Mouse (Mus musculus): Measurements from ENCODE around the gene Maneal.

The Maneal gene

GRCm38 (mm10) chr4:124861283-124862188 is at the start of gene Maneal:
Maneal (minus strand) TSS chr4:124862171.
- H3K9me3 ChIP-seq (ENCODE audit: low read length): no peaks in the 10 kb centered on the region
- H3K4me1 ChIP-seq (replicated peaks; ENCODE audit: low read depth, low read length): peaks cover 37% of the 10 kb centered on the region
- H3K36me3 ChIP-seq (ENCODE audit: insufficient read depth, low read length): peaks cover 36% of the 10 kb centered on the region
- TF ChIP-seq POU5F1 (IDR thresholded peaks at IDR 0.05; ENCODE audit: borderline replicate concordance, low read length): no peak
- TF ChIP-seq CTCF (conservative IDR thresholded peaks at IDR 0.05; ENCODE audit: low read length): no peak
- no peak for TF ChIP-seq NANOG (IDR thresholded peaks at IDR 0.05; ENCODE audit: borderline replicate concordance, low read length)
- peaks cover 8% of the 10 kb centered on the region; the same call in 1 of the 2 replicates for H3K27me3 ChIP-seq (ENCODE audit: insufficient read depth, low read length)
- peak within 1 kb of the TSS; percentile 83 for H3K4me3 ChIP-seq (replicated peaks; ENCODE audit: low read length)

DNA sequence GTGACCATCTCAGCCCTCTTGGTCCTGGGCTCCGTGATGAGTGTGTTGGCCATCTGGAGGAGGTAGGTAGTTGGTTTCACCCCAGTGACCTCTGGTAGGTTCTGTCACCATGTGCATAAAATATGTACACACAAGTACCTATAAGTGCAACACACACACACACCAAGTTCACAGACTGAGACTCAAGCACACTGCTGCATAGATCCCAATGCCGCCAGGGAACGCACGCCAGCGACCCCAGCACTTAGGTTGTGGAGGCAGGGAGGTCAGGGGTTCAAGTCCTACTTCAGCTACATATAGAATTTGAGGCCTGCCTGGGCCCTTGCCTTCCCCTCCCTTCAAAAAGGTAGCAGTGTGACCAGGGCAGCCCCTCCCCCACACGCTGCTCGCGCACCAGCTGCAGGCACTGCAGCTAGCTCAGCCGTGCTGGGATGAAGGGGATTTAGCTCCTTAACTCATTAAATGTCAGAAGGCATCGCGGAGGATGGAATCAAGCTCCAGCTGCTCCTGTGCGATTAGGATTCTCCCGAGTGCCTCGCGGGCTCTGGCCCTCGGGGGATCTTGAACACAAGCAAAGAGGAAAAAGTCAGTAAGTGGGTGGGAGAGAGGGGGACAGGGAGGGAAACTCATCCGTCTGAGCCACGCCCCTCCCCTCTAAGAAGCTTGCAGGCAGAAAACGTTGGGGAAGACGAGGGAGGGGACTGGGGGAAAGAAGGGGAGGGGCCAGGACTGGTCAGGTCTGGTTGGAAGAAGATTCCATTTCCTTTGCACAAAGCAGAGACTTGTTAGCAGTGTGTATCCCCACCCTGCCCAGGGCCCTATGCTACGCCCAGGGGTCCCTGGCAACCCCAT is 44.2 kb upstream of the Maneal start:
- Histone ChIP-seq H3K4me3 (replicated peaks; ENCODE audit: low read length) (peak overlapping the region; percentile 74), H3K27me3 (ENCODE audit: insufficient read depth, low read length) (peaks cover 27% of the 10 kb centered on the region), H3K36me3 (ENCODE audit: insufficient read depth, low read length) (no peaks in the 10 kb centered on the region), H3K4me1 (replicated peaks; ENCODE audit: low read depth, low read length) (peaks cover 46% of the 10 kb centered on the region), H3K9me3 (ENCODE audit: low read length) (peaks cover 3% of the 10 kb centered on the region; the same call in 1 of the 2 replicates)
- TF ChIP-seq NANOG (IDR thresholded peaks at IDR 0.05; ENCODE audit: borderline replicate concordance, low read length) (no peak), POU5F1 (IDR thresholded peaks at IDR 0.05; ENCODE audit: borderline replicate concordance, low read length) (no peak), CTCF (conservative IDR thresholded peaks at IDR 0.05; ENCODE audit: low read length) (no peak)

- Histone ChIP-seq H3K36me3 (ENCODE audit: insufficient read depth, low read length) (no peaks in the 10 kb centered on the region), H3K9me3 (ENCODE audit: low read length) (peaks cover 3% of the 10 kb centered on the region; the same call in 1 of the 2 replicates), H3K4me3 (replicated peaks; ENCODE audit: low read length) (peak overlapping the region; percentile 74; the same call in 1 of the 2 replicates), H3K4me1 (replicated peaks; ENCODE audit: low read depth, low read length) (peaks cover 48% of the 10 kb centered on the region), H3K27me3 (ENCODE audit: insufficient read depth, low read length) (peaks cover 27% of the 10 kb centered on the region)
- no peak for TF ChIP-seq POU5F1 (IDR thresholded peaks at IDR 0.05; ENCODE audit: borderline replicate concordance, low read length)
- peak; percentile 19; the same call in 1 of the 2 replicates for TF ChIP-seq CTCF (conservative IDR thresholded peaks at IDR 0.05; ENCODE audit: low read length)
Measured at GRCm38 (mm10) chr4:124905417-124905816, 43.4 kb upstream of the Maneal start.

- no peaks in the 10 kb centered on the region for H3K9me3 ChIP-seq (ENCODE audit: low read length)
- H3K4me1 ChIP-seq (replicated peaks; ENCODE audit: low read depth, low read length): peaks cover 56% of the 10 kb centered on the region
- peak overlapping the region; percentile 58 for H3K4me3 ChIP-seq (replicated peaks; ENCODE audit: low read length)
- H3K36me3 ChIP-seq (ENCODE audit: insufficient read depth, low read length): no peaks in the 10 kb centered on the region
- TF ChIP-seq POU5F1 (IDR thresholded peaks at IDR 0.05; ENCODE audit: borderline replicate concordance, low read length): no peak
- no peak for TF ChIP-seq NANOG (IDR thresholded peaks at IDR 0.05; ENCODE audit: borderline replicate concordance, low read length)
- no peak for TF ChIP-seq CTCF (conservative IDR thresholded peaks at IDR 0.05; ENCODE audit: low read length)
- peaks cover 51% of the 10 kb centered on the region for H3K27me3 ChIP-seq (ENCODE audit: insufficient read depth, low read length)
Measured at GRCm38 (mm10) chr4:124899906-124900305, 37.9 kb upstream of the Maneal start.

DNA sequence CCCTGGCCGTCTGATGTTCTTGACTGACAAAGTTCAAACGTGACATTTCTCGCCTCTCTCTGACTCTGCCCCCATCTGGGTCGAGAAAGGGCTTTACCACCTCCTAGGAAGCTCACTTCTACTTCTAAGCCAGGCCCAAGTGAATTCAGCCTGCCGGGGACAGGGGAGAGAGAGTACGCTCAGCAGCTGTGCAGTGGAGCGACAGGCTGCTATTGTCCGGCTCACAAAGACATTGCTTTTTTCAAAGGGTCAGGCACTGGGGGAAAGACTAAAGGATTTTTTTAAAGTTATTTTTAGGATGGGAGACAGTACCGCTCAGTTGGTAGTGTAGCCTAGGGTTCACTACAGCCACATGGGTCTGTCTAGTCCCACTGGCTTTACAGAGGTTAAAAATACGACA is 36.5 kb upstream of the Maneal start:
- Histone ChIP-seq H3K4me1 (replicated peaks; ENCODE audit: low read depth, low read length) (peaks cover 60% of the 10 kb centered on the region), H3K27me3 (ENCODE audit: insufficient read depth, low read length) (peaks cover 62% of the 10 kb centered on the region), H3K36me3 (ENCODE audit: insufficient read depth, low read length) (no peaks in the 10 kb centered on the region), H3K9me3 (ENCODE audit: low read length) (no peaks in the 10 kb centered on the region), H3K4me3 (replicated peaks; ENCODE audit: low read length) (no peak overlapping the region)
- TF ChIP-seq POU5F1 (IDR thresholded peaks at IDR 0.05; ENCODE audit: borderline replicate concordance, low read length): no peak
- no peak for TF ChIP-seq CTCF (conservative IDR thresholded peaks at IDR 0.05; ENCODE audit: low read length)
- no peak for TF ChIP-seq NANOG (IDR thresholded peaks at IDR 0.05; ENCODE audit: borderline replicate concordance, low read length)

- Histone ChIP-seq H3K4me1 (replicated peaks; ENCODE audit: low read depth, low read length) (peaks cover 48% of the 10 kb centered on the region), H3K9me3 (ENCODE audit: low read length) (no peaks in the 10 kb centered on the region), H3K27me3 (ENCODE audit: insufficient read depth, low read length) (peaks cover 76% of the 10 kb centered on the region), H3K36me3 (ENCODE audit: insufficient read depth, low read length) (no peaks in the 10 kb centered on the region), H3K4me3 (replicated peaks; ENCODE audit: low read length) (peak overlapping the region; percentile 78)
- TF ChIP-seq NANOG (IDR thresholded peaks at IDR 0.05; ENCODE audit: borderline replicate concordance, low read length): no peak
- TF ChIP-seq CTCF (conservative IDR thresholded peaks at IDR 0.05; ENCODE audit: low read length): no peak
- no peak for TF ChIP-seq POU5F1 (IDR thresholded peaks at IDR 0.05; ENCODE audit: borderline replicate concordance, low read length)
Measured at GRCm38 (mm10) chr4:124894508-124895428, 32.8 kb upstream of the Maneal start.

- Histone ChIP-seq H3K4me1 (replicated peaks; ENCODE audit: low read depth, low read length) (peaks cover 44% of the 10 kb centered on the region), H3K27me3 (ENCODE audit: insufficient read depth, low read length) (peaks cover 84% of the 10 kb centered on the region), H3K4me3 (replicated peaks; ENCODE audit: low read length) (peak overlapping the region; percentile 78), H3K36me3 (ENCODE audit: insufficient read depth, low read length) (no peaks in the 10 kb centered on the region), H3K9me3 (ENCODE audit: low read length) (no peaks in the 10 kb centered on the region)
- TF ChIP-seq NANOG (IDR thresholded peaks at IDR 0.05; ENCODE audit: borderline replicate concordance, low read length) (no peak), CTCF (conservative IDR thresholded peaks at IDR 0.05; ENCODE audit: low read length) (no peak), POU5F1 (IDR thresholded peaks at IDR 0.05; ENCODE audit: borderline replicate concordance, low read length) (no peak)
Measured at GRCm38 (mm10) chr4:124893769-124894168, 31.8 kb upstream of the Maneal start.
